Mouse (Mus musculus) common myeloid progenitor, adult 5-6 weeks (primary cell): ENCODE data around the gene Gosr2. TPM values are rescaled to one million over a fixed set of nuclear protein-coding genes. Genes with fewer than 3 reads are reported as not detected.

ENCODE experiments used
- ATAC-seq: replicated peaks from 2 replicates; pipeline ENCODE4 v1.8.0; 2016; ENCODE audit warnings: low read depth, mild to moderate bottlenecking, moderate TSS enrichment, inconsistent platforms; ENCODE audit not compliant: poor library complexity, severe bottlenecking
- total RNA-seq: library from RNA; stranded (forward); fragments of 200-1000, 187-1606 nt; gene quantifications from 2 replicates; pipeline ENCODE4 v1.2.3, GENCODE M21; 2017

Gosr2 gene
- total RNA-seq, 1 experiment from 2014 or later: 42.9 TPM

GRCm38 (mm10) chr11:103649301-103649982 is 48.3 kb downstream of the Gosr2 start, which contains the start of gene Rprml:
Gene Rprml (plus strand): TSS chr11:103649570.
- ATAC-seq: 0 out of 2 replicates have a peak, but pooled peaks have one; percentile 11

GRCm38 (mm10) chr11:103648656-103649055 is 49.0 kb downstream of the Gosr2 start:
- ATAC-seq: no peak

- no peak for ATAC-seq
Observed at GRCm38 (mm10) chr11:103647921-103648620, 49.6 kb downstream of the Gosr2 start.

GRCm38 (mm10) chr11:103646301-103646700 is 51.4 kb downstream of the Gosr2 start:
- ATAC-seq: no peak

GRCm38 (mm10) chr11:103645731-103646130 is 52.0 kb downstream of the Gosr2 start:
- no peak for ATAC-seq

GRCm38 (mm10) chr11:103643211-103643610 is 54.5 kb downstream of the Gosr2 start:
- ATAC-seq: no peak

GRCm38 (mm10) chr11:103639407-103639946 is 58.2 kb downstream of the Gosr2 start:
- peak; percentile 58 for ATAC-seq

- no peak for ATAC-seq
Observed at GRCm38 (mm10) chr11:103638790-103639189, 58.9 kb downstream of the Gosr2 start, which contains the start of gene Lyzl6. Gene Lyzl6 (minus strand): TSS chr11:103638890.

- ATAC-seq: no peak
Observed at GRCm38 (mm10) chr11:103636261-103636660, 61.4 kb downstream of the Gosr2 start.

GRCm38 (mm10) chr11:103635481-103635880 is 62.2 kb downstream of the Gosr2 start:
- no peak for ATAC-seq

GRCm38 (mm10) chr11:103634806-103635205 is 62.9 kb downstream of the Gosr2 start:
- no peak for ATAC-seq

GRCm38 (mm10) chr11:103627453-103627852 is 70.2 kb downstream of the Gosr2 start:
- ATAC-seq: no peak

Other genes starting within 250 kb of the Gosr2 start
- gene Lrrc37a, start 193.3 kb downstream of the Gosr2 start, total RNA-seq: not detected in 2 replicates
- gene Gm884, start 76.8 kb downstream of the Gosr2 start, total RNA-seq: not detected in 2 replicates
- gene Lyzl6, start 59.0 kb downstream of the Gosr2 start, total RNA-seq: not detected in 2 replicates
- not detected in 2 replicates for gene Rprml, start 48.3 kb downstream of the Gosr2 start, total RNA-seq
- not detected in 2 replicates for gene Wnt9b, start 51.9 kb upstream of the Gosr2 start, total RNA-seq
- gene Wnt3, start 76.3 kb upstream of the Gosr2 start, total RNA-seq: not detected in 2 replicates